Mouse (Mus musculus) lung, postnatal 10 days (tissue): ENCODE measurements at regions not wholly inside any gene's neighbourhood (a gene's known extent, or its start where the extent isn't known, plus 50 kb on each side); places are given as distances from the start of the nearest gene placed in this dataset.

Experiments
- DNase-seq: peaks from one replicate; pipeline ENCODE4 v3.0.0; 2021

DNA sequence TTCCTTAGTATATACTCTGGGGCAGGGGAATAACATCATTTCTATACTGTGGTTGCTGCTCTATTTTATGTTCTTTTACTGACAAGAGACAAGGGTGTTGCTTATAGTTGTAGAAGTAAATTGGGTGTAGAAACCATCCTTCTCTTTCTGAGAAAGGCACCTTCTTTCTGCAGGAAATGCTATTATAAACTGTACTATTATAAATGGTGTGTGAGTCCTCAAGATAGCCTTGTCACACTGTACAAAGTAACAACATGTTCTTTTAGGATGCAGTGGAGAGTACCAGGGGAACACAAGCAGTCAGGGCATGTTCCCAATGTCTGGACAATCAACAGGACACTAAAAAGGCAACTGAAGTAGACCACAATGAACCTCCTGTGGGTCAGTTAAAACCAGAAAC, 490.2 kb upstream of the Zeb2 start:
- DNase-seq: peak; percentile 22

DNA sequence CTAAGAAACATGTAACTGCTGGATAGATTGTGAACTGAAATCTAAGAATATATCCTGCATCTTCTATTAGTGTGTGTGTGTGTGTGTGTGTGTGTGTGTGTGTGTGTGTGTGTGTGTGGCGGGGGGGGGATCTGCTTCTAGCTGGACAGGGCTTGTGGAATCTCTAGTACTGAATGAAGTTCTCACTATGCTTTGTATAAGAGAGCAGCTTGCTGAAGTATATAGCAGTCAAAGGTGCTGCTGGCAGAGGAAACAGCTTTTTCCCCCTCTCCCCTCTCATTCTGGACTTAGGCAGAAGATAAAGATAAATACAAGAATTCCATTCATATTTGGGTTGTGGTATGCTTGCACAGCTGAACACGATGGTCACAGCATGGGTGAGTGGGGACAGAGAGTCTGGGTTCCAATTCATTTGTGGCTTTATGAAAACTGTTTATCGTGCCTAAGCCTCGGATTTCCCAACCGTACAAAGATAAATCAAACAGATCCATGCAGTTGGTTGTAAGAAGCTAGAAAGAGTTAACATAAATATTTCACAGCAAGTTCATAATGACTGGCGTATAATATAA, 484.2 kb upstream of the Zeb2 start:
- DNase-seq: no peak

DNA sequence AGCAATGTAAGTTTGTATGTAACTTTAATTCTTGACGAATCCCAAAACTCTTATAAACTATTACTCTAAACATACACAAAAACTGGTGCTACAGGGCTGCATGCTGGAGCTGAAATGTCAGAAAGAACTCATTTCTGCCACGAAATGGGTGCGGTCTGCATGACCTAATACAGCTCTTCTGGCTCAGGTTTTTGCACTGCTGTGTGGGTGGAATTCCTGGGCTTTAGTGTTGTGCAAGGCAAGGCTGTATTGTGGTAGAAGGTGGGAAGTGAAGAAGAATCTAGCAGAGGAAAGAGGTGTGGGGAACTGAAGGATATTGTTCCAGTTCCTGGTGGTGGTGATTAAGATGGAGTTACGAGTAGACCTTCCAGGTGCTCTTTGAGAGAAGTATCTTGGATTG, 476.6 kb upstream of the Zeb2 start:
- DNase-seq: no peak

DNA sequence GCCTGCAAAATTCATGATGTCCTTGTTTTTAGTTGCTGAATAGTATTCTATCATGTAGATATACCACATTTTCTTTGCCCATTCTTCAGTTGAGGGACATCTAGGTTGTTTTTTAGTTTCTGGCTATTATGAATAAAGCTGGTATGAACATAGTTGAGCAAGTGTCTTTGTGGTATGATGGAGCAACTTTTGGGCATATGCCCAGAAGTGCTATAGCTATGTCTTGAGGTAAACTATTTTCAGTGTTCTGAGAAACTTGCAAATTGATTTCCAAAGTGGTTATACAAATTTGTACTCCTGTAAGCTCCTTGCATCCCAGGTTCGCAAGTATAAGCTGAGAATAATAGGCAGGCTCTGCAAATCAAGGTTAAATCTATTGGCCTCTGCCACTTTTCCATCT, 473.8 kb upstream of the Zeb2 start:
- no peak for DNase-seq

DNA sequence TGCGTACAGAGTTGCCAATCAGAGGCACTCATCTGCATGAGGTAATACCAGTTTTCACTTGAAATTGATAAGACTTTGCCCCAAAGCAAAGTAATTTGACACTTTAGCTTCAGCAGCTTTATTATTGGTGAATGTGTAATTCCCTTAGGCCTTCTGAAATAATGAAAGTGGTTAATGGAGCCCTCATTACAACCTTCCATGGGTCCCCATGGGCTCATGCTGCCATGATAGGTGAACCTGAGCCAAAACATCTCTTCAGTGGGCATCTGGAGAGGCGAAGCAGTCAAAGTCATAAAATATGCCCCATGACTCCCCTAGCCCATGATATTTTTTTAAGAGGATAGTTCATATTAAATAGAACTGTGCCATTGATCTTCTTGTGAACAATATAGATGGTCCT, 471.1 kb upstream of the Zeb2 start:
- DNase-seq: no peak

DNA sequence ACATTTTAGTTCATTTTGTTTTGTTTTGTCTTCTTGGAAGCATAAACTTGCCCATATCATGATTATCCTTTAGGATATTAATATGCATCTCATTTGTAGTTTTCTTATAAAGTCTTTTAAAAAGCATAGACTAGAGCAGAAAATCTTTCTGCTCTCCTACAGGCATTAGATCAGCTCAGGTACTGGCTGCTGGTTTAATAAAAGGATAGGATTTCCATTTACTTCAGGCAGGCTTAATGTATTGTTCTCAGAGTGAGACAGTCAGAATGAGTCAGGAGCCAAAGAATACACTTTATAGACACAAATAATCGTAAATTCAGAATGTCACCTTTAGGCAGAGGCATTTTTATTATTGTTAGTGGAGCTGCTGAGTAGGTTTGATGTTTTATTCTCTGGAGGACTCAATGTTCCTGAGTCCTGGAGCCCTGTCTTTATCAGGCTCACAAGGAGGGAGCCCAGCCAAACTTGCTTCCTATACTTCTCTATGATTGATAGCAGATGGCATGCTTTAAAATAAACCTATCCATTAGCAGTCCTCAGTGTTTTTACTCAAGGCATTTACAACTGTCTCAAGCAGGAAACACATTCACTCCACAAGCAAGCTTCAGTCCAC, 469.5 kb upstream of the Zeb2 start:
- DNase-seq: no peak

DNA sequence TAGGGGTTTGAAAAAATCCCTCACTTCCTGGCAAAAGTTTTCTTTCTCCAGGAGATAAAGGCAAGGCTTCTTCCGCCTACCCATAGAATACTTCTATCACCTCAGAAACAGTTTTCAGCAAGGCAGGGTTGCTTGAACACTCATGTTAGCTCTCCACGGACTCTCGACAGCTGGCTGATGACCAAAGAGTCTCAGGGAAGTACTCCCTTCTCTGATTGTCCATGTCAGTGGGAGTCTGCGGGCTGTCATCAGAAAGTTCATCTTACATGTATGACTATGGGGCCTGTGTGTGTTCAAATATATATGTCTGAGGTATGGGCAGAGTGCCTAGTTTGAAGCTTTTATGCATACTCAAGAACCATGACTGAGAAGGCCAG, 464.3 kb upstream of the Zeb2 start:
- no peak for DNase-seq

DNA sequence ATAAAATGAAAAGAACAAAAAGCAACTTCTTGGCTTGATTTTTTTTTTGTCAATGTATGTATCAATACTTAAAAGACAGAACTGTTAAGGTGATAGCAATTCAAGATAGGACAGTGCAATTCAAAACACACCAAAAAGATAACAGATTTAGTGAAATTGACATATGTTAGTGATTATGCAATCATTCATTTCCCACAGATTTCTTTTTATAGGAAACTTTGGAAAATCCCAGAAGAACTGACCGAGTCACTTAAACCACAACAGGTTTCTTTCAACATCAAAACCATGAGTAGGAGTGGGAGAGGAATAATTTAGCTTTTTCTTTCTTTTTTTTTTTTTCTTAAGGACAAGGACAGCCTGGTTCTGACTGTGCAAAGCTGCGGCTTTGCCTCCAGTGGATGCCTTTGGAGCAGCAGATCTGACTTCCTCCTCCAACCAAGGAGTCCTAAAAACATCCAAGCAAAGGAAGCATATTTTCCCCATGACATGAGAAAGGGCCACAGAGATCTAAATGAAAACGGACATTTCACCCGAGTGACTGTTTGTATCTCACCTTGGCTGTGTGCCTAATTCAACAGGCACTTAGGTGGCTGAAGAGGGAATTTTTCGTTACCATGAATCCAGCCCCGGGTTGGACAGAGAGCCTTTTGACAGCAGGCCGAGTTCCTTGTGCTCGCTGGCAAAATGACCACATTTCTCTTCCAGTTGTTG, 463.8 kb upstream of the Zeb2 start:
- peak; percentile 72 for DNase-seq

DNA sequence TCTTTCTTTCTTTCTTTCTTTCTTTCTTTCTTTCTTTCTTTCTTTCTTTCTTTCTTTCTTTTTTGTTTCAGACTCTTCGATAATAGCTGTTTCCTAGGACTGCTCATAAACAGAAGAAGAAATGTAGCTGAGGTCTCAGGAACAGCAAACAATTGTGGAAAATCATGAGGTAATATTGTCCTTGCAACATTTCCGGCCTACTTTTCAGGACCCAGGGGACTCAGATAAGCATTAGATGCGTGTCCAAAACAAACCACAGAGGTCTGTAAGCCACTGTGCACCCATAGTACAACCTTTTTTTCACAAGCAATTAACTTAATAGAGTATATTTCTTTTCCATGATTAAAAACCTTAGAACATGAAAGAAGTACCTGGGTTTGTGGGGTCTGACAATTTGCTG, 455.7 kb upstream of the Zeb2 start:
- no peak for DNase-seq

DNA sequence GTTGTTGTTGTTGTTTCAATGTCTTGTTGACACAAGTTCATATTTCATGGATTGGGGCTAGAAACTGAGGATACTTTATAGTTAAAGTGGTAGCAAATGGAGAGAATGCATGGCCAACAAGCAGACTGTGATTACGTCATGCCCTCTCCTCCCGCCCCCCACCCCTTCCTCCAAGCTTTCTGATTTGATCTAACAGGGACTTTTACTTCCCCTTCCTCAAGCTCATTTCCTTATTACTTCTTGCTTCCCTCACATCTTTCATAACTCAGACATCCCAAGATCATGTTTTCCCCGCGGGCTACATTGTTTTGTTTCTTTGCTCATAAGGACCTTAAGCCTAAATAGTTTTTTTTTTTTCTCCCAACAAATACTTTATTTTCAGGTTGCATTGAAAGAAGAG, 437.5 kb upstream of the Zeb2 start:
- no peak for DNase-seq

DNA sequence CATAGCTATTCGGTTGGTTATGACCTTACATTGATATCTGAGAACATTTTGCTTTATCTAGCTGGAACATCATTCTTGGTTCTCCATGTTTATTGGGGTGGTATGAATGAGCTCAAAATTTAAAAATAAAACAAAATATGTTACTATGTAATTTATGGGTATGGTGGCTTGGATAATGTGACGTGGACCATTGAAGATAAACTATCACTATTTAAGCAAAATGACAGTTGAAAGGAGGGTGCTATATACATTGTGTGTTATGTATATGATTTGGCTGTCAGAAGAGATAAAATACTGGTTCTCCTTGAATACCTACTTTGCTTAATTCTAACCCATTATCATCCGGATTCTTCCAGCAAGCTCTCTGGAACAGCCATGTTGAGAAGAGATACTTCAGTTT, 424.2 kb upstream of the Zeb2 start:
- DNase-seq: no peak

DNA sequence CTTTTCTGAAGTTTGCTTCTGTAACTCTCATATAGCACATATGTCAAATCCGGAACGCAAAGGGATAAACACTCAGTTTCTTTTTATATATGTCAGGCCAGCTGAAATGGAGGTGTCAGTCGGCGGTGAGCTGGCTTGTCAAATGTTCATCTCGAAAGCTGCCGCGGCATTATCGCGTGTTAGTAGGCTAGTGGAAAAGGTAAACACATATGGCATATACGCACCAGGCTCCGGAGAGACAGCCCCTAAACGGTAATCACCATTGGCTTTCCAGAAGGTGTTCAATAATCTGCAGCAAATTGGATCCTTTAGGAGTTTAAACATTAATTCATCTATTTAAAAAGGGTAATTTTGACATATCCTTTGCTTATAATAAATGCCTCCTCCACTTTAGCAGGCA, 421.8 kb upstream of the Zeb2 start:
- DNase-seq: no peak

DNA sequence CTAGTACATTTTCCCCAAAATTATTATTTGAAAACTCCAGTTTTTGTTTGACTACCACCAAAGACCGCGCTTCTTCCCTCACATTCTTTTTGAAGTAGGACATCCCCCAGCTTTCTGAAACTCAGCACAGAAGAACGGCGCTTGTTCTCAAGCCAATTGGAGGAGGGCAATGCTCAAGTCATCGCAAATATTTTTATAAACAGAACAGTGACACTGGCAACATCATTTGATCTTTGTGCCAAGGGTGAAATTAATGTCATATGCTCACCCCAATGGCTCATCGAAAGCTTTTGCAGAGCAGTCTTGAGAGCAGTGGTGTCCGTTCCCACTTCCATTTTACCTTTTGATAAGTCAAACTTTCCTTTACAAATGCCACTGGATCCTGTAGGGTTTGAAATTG, 420.5 kb upstream of the Zeb2 start:
- peak; percentile 65 for DNase-seq

DNA sequence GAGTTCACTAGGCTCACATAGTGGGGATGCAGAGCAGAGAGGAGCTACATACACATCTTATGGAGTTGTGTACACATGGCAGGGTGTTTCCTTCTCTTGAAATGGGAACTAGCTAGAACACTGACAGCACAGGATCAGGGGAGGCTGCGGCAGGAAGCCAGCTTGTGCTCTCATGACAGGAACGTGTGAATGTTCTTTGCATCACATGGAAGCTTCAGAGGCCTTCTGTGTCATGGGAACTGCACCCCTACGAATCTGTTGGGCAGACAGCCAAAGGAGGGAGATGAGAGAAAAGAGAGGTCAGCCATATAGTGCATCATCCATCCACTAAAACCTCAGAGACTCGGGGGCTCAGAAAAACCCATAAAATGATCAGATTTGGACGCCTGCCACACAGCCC, 417.6 kb upstream of the Zeb2 start:
- DNase-seq: peak; percentile 70

DNA sequence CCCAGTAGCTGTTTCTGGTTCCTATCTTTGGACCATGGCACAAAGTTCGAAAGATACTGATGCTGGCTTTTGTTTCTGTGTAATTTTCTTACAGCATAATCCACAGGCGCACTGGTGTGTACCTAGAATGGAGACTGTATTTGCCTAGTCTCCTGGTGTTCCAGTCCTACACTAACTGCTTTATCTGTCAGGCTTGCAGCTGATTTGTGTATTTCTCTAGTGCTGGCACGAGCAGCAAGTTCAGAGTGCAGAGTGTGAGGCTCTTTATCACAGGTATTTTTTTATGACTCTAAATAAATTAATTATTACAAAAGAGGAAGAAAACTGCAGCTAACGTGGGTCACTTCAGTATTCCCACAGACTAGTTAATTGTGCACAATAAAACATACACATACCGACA, 405.1 kb upstream of the Zeb2 start:
- no peak for DNase-seq

DNA sequence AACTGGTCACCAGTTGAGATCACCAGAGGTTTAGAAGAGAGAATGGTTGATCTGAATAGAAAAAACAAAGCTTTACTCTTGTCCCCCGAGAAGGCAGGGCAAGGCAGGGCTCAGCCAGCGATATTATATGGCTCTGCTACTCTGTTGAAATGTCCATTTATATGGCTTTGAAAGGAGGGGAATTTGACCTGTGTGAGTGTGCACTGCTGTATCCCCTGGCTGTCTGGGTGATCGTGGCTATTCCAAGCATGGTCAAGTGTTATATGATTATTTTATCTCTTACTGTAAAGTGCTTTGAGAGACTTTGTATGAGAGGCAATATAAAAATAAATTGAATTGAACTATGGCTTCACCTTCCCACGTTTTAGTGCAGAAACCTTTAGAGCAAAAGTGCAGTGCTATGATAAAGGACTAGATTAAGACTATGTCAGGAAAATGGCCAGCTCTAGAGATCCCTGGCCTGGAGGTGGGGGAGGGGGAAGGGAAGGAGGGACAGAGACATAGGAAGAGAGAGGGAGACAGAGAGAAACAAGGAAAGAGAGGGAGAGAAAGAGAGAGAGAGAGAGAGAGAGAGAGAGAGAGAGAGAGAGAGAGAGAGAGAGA, 402.5 kb upstream of the Zeb2 start:
- DNase-seq: no peak

DNA sequence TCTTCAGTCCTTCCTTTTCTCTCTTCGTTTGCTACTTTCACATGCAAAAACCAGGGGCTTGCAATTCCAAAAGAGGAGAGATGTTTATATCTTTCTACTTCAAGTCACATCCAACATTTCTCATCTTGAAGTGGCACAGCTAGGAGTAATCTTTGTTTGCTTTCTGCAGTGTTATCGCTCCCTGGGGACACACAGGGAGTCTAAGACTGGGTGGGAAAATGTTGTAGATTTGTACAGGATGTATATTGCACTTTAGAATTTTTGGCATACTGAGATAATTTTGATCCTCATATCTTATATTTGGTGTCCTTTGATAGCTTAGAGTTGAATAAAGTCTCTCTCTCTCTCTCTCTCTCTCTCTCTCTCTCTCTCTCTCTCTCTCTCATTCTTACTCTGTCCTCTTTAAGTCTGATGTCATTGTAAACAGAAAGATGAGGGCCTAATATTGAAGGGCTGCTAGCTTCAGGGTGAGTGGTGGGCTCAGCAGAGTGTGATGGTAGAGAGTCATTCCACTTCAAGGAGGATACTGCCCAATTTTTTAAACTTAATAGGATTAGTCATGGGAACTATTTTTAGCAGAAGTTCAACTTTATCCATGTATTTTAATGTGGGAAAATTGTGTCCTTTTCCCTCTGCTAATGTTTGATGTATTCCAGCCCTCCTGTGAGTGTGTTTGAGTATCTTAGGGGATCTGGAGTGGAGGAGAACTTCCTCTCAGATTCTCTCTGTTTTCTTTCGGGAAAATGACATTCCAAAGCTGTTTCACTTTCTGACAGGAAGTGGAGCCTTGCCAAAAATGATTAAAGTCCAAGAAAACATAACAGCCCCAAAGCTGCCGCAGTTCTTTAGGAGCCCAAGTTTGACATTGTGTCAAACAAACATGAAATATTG, 397.3 kb upstream of the Zeb2 start:
- peak; percentile 60 for DNase-seq

DNA sequence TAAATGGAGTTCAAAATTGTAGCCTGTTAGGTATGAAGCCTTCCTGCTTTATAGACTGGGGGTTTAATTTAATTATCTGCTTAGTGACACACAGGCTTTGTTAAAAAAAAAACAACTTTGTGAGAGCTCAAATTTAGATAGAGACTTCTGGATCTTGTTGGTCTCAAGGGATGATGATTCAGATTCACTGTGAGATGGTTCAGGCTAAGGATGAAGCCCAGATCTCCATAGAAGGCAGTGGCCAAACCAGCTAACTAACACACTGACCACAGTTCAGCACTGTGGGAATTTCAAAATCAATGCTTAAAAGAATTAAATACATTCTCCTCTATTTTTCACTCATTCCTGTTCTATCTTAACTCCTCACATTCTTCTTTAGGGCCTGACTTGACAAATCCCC, 395.7 kb upstream of the Zeb2 start:
- DNase-seq: no peak

DNA sequence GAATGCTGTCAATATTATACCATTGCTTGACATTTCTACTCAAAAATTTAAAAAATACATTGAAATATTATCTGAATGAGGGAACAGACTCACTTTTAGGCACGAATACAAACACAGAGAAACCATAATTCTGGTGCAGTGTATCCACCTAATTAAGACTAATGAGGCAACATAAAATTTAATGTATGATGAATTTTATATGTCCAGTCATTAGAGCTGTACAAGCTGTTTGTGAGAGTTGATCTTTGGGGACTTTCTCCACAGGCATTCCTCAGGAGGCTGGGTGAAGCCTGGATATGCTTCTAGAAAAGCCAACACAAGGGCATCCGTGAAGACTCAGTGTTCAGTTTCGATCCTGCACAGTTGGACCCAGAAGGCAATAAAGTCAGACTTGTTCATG, 394.6 kb upstream of the Zeb2 start:
- no peak for DNase-seq

DNA sequence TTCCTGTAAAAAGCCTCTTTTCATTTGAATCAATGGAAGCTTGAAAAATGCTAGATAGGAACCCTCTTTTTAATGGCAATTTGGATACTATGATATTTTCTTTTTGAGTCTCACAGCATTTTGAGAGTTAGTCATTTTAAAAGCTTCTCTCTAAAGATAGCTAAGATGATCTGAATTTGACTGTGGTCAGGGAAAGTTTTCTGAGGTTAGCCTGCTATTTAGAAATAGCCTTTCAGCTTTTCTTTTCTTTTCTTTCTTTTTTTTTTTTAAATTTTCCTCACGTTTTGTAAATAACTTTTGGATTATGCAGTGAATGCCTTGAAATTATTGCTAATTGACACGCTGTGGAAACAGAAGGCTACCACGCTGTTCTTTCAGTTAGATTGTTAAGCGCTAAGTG, 387.3 kb upstream of the Zeb2 start:
- DNase-seq: no peak

DNA sequence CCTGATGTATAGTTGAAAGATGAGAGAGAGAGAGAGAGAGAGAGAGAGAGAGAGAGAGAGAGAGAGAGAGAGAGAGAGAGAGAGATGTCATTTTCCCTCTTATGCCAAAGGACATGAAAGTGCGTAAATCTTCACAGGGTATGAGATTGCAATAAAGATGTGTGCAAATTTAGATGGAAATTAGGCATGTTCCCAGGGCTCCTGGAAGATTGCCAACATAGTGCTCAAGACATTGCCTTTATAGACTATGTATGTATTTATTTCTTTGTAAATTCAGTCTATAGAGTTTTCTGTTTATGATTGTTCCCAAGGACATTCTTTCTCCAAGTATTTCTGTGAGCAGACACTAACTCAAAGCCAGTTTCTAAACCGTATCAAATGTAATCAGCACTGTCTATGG, 376.5 kb upstream of the Zeb2 start:
- DNase-seq: no peak

DNA sequence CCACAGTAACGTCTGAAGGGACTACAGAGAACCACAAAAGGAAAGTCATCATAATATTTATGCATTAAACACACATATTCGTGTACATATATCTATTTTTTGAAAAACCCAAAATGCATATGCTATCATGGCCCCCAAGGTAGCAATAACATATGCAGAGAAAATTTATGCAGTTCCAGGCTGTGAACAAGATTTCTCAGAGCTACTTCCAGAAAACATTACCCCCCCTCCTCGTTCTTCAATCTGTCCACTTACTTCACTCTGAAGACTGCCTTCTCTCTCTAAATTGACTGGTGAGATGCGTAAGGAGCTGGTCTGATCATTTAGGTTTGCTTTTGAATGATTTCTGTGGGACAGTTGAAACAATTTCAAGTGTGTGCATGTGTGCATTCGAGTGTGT, 369.3 kb upstream of the Zeb2 start:
- DNase-seq: no peak

DNA sequence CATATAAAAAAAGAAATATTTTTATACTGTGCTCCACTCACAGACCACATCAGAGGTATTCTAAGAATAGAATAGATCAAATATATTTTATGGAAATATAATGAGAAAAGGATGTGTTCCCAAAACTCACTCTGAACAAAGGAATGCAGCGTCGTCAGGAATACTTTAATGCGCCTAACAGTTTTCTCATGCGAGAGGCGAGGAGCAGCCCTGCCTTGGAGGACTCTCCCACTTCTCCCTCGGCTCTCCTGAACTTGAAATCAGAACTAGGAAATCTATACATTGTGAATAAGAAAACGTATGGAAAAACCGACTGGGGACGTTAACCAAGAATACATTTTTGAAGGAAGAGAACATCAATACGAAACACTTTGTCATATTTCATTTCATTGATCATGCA, 368.3 kb upstream of the Zeb2 start:
- no peak for DNase-seq

DNA sequence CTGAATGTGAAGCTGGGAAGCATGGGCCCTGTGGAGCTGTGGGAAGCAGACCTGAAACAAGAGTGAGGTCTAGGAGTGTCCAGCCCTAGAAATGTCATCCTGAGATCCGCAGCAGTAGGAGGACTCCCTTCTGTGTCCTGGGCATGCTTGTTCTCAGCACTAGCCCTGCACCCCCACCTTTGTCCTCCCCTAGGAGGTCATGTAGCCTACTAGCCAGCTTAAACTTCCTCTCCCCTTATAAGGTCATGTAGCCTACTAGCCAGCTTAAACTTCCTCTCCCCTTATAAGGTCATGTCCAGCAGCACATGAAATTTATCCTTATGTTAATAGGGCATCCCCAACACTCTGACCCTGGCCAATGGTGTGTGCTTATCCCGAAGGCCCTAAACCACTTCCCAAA, 363.5 kb upstream of the Zeb2 start:
- DNase-seq: no peak
